Mouse (Mus musculus): ENCODE results near the gene Als2cr12.

DNA sequence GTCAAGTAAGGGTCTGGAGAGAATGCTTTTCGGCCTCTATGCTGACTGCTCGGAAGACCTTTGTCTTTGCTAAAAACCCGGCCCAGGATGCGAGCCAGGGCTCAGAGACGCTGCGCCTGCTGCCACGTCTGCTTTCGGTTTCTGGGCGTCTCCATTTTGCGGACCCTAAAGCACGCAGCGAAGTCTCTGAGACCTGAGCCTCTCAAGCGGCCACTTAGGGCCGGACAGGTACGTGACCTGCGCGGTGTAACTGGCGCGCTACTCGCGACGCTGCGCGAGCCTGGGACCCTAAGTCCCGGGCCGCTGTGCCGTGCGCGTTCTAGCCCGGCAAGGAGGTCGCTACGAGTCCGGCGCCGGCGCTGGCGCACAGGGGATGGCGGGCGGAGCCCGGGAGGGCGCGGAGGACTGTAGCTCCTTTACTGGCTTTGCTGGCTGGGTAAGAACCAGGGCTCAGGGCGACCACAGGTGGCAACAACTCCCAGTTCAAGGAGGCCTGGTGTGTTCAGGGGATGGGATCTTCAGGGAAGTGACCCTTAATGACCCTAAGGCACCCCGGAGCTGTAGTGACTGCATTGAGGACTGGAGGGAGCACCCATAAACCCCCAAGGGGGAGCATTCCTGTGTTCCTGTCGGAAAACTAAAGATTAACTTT is 15.7 kb upstream of the Als2cr12 start, which contains the start of gene Cflar:
- TF ChIP-seq CTCF (conservative IDR thresholded peaks at IDR 0.05; ENCODE audit: low read length) (no peak), NANOG (IDR thresholded peaks at IDR 0.05; ENCODE audit: borderline replicate concordance, low read length) (no peak)
